Mouse (Mus musculus) kidney, embryonic 15.5 days (tissue): ENCODE data around the gene Krtap4-1. TPM values are rescaled to one million over a fixed set of nuclear protein-coding genes. Genes with fewer than 3 reads are reported as not detected.
"Not testable (repeated sequence)": the region's sequence is repeated elsewhere in the genome, so short reads cannot be mapped to it uniquely, and the experiment has no call there.

Experiments used
- ATAC-seq: fragments of 200-750 bp; cut with Nextera tagmentation; replicated peaks from 2 replicates; pipeline ENCODE4 v1.8.0; 2017; ENCODE audit warnings: moderate TSS enrichment; ENCODE audit not compliant: low FRiP score
- H3K27ac ChIP-seq: fragments of 300-500 bp; sonication (generic); 2 replicates; pipeline ENCODE4 v1.5.1; 2015; ENCODE audit warnings: mild to moderate bottlenecking, inconsistent platforms
- H3K27me3 ChIP-seq: fragments of 300-500 bp; sonication (generic); 2 replicates; pipeline ENCODE4 v1.6.1; 2015; ENCODE audit warnings: inconsistent platforms
- H3K36me3 ChIP-seq: fragments of 300-500 bp; sonication (generic); 2 replicates; pipeline ENCODE4 v1.6.1; 2015; ENCODE audit warnings: inconsistent platforms
- H3K4me1 ChIP-seq: fragments of 300-500 bp; sonication (generic); 2 replicates; pipeline ENCODE4 v1.6.1; 2015; ENCODE audit warnings: inconsistent platforms
- H3K4me2 ChIP-seq: fragments of 300-500 bp; sonication (generic); 2 replicates; pipeline ENCODE4 v1.6.1; 2015; ENCODE audit warnings: moderate library complexity, mild to moderate bottlenecking, inconsistent platforms
- H3K4me3 ChIP-seq: fragments of 300-500 bp; sonication (generic); replicated peaks from 2 replicates; pipeline ENCODE4 v1.5.1; 2015; ENCODE audit warnings: mild to moderate bottlenecking, inconsistent platforms
- H3K9ac ChIP-seq: fragments of 300-500 bp; sonication (generic); 2 replicates; pipeline ENCODE4 v1.6.1; 2015; ENCODE audit warnings: mild to moderate bottlenecking, inconsistent platforms
- H3K9me3 ChIP-seq: fragments of 300-500 bp; sonication (generic); replicated peaks from 2 replicates; pipeline ENCODE4 v1.6.1; 2016; ENCODE audit warnings: inconsistent platforms
- WGBS: fragments of 180-500 bp; shearing (Covaris S2); methylation state at CpG from one replicate; pipeline ENCODE4 v1.1.7; 2015; ENCODE audit warnings: mixed read lengths; 5-methylcytosine and 5-hydroxymethylcytosine counted together
- polyA plus RNA-seq: library from polyadenylated mRNA; unstranded; fragments of >200 nt; fragmentation: Nextera tagmentation; extraction: Ambion mirVana; gene quantifications from 2 replicates; pipeline ENCODE4 v1.2.1, GENCODE M21; 2015

Gene Krtap4-1
- polyA plus RNA-seq, 1 experiment from 2014 or later = not detected

GRCm38 (mm10) chr11:99634653-99635134 lies 6.7 kb upstream of the Krtap4-1 start, which contains the start of gene Krtap4-2:
TSS of gene Krtap4-2 (minus strand) at chr11:99635084.
- no peaks in the 10 kb centered on the region for H3K4me1 ChIP-seq
- H3K9ac ChIP-seq = no peak within 1 kb of the TSS
- H3K36me3 ChIP-seq = no peaks in the 10 kb centered on the region
- H3K4me2 ChIP-seq = no peak within 1 kb of the TSS
- no peaks in the 10 kb centered on the region for H3K9me3 ChIP-seq
- H3K27ac ChIP-seq = no peak within 1 kb of the TSS
- H3K27me3 ChIP-seq = no peaks in the 10 kb centered on the region
- H3K4me3 ChIP-seq = no peak within 1 kb of the TSS
- 34% methylated on average over 8 of the region's 8 CpGs for WGBS
- no peak for ATAC-seq

- no peaks in the 10 kb centered on the region for H3K27me3 ChIP-seq
- 61% methylated on average over 2 of the region's 2 CpGs for WGBS
These were observed 5.3 kb upstream of the Krtap4-1 start for GRCm38 (mm10) chr11:99633293-99633692.

GRCm38 (mm10) chr11:99630890-99631289 lies 2.9 kb upstream of the Krtap4-1 start:
- Histone ChIP-seq H3K9ac (no peak overlapping the region), H3K4me2 (no peak overlapping the region), H3K4me3 (no peak overlapping the region), H3K27me3 (no peaks in the 10 kb centered on the region), H3K36me3 (no peaks in the 10 kb centered on the region), H3K27ac (no peak overlapping the region), H3K4me1 (no peaks in the 10 kb centered on the region), H3K9me3 (no peaks in the 10 kb centered on the region)
- WGBS = 79% methylated on average over 3 of the region's 3 CpGs
- ATAC-seq = no peak

More at GRCm38 (mm10) chr11:99633293-99633692, 5.3 kb upstream of the Krtap4-1 start:
- Histone ChIP-seq H3K4me1 (no peaks in the 10 kb centered on the region), H3K9me3 (no peaks in the 10 kb centered on the region), H3K4me2 (no peak overlapping the region), H3K9ac (no peak overlapping the region), H3K27ac (no peak overlapping the region), H3K4me3 (no peak overlapping the region), H3K36me3 (no peaks in the 10 kb centered on the region)
- ATAC-seq = no peak

DNA sequence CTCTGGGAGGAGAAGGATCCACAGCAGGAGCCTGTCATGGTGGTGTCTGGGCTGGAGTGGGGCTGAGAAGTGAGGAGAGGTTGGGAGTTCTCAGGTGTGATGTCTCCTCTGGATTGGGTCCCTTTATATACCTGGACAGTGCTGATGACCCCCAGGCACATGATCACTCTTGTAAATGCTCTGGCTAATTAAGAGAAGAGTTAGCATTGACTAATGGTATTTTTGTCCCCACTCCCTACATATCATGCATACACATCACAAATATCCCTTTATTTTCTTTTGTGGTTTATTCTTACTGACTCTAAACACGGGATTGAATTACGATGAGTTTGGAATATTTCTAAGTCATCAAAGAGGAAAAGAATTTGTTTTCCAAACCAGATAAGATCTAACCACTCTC lies 7.7 kb downstream of the Krtap4-1 start, which contains the start of gene Gm11562:
Gene Gm11562 (minus strand): TSS at position 101 of the 400 bp plus-strand sequence.
- H3K9ac ChIP-seq = no peak within 1 kb of the TSS
- no peak within 1 kb of the TSS for H3K27ac ChIP-seq
- no peaks in the 10 kb centered on the region for H3K36me3 ChIP-seq
- H3K4me3 ChIP-seq = no peak within 1 kb of the TSS
- H3K4me2 ChIP-seq = no peak within 1 kb of the TSS
- H3K4me1 ChIP-seq = no peaks in the 10 kb centered on the region
- ATAC-seq = no peak
- H3K9me3 ChIP-seq = no peaks in the 10 kb centered on the region
- WGBS = 82% methylated on average over 2 of the region's 2 CpGs
- no peaks in the 10 kb centered on the region for H3K27me3 ChIP-seq

DNA sequence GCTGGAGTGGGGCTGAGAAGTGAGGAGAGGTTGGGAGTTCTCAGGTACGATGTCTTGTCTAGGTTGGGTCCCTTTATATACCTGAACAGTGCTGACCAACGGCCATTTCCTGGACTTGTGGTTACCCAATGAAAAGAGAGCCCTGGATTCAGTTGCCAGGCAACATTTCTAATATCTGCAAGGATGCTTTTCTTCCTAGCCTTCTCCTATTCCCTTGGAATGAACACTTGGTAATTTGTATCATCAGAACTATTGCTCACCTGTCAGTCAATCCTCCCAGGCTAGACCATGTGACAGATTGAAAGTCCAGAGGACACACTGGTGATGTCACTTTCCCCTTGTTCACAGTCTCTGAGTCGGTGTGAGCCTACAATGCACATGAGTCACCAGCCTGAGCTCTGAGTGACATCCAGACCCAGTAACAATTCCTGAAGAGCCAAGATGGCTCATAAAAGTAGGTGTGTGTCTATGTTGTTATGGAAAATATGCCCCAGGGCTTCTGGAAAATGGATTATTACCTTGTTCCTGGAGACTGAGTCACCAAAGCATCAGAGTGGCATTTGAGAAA lies 13.2 kb downstream of the Krtap4-1 start, which contains the start of gene Krtap2-4:
Gene Krtap2-4 (minus strand): TSS at position 51 of the 568 bp plus-strand sequence.
- Histone ChIP-seq H3K9ac (no peak within 1 kb of the TSS), H3K27me3 (no peaks in the 10 kb centered on the region), H3K9me3 (no peaks in the 10 kb centered on the region), H3K4me2 (no peak within 1 kb of the TSS), H3K36me3 (no peaks in the 10 kb centered on the region), H3K27ac (no peak within 1 kb of the TSS), H3K4me3 (no peak within 1 kb of the TSS), H3K4me1 (no peaks in the 10 kb centered on the region)
- WGBS = 76% methylated on average over 3 of the region's 3 CpGs
- no peak for ATAC-seq

- 67% methylated on average over 1 of the region's 2 CpGs for WGBS
- not testable (repeated sequence) for H3K4me3 ChIP-seq, H3K4me1 ChIP-seq, H3K9ac ChIP-seq, H3K9me3 ChIP-seq, H3K36me3 ChIP-seq, ATAC-seq, H3K27ac ChIP-seq, H3K4me2 ChIP-seq, H3K27me3 ChIP-seq
These were observed 17.9 kb downstream of the Krtap4-1 start, which contains the start of gene Gm11937 for GRCm38 (mm10) chr11:99610089-99610488. TSS of gene Gm11937 (minus strand) at chr11:99610189.

DNA sequence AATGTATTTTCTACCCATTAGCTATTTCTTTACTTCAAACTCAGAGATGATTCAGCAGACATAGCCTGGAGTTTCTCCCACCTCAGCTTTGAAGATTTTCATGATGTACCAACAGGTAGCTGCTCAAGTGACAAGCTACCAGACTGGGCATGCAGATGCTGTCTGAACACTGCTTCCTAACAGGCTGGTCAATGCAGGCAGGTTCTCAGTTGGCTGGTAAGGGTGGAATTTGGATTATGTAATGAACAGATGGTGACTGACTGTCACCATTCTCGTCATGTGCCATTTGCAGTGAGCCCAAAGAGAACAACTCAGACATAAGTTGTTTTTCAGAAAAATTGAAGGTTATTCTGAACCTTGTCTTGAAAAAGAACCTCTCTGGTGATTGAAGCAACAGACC lies 18.9 kb downstream of the Krtap4-1 start:
- no peak for ATAC-seq
- Histone ChIP-seq H3K27ac (no peak overlapping the region), H3K9me3 (no peaks in the 10 kb centered on the region), H3K9ac (no peak overlapping the region), H3K4me2 (no peak overlapping the region), H3K36me3 (no peaks in the 10 kb centered on the region), H3K4me3 (no peak overlapping the region), H3K4me1 (no peaks in the 10 kb centered on the region), H3K27me3 (0 out of 2 replicates have a peak, but pooled peaks cover 3% of the 10 kb centered on the region)
- 74% methylated on average over 1 of the region's 1 CpGs for WGBS

GRCm38 (mm10) chr11:99603208-99603607 lies 24.8 kb downstream of the Krtap4-1 start, which contains the start of gene Gm11938:
TSS of gene Gm11938 (minus strand) at chr11:99603308.
- H3K4me3 ChIP-seq, H3K9me3 ChIP-seq, H3K36me3 ChIP-seq, ATAC-seq, H3K9ac ChIP-seq, H3K4me2 ChIP-seq, H3K4me1 ChIP-seq, H3K27ac ChIP-seq, H3K27me3 ChIP-seq: not testable (repeated sequence)
- WGBS = 47% methylated on average over 1 of the region's 1 CpGs

DNA sequence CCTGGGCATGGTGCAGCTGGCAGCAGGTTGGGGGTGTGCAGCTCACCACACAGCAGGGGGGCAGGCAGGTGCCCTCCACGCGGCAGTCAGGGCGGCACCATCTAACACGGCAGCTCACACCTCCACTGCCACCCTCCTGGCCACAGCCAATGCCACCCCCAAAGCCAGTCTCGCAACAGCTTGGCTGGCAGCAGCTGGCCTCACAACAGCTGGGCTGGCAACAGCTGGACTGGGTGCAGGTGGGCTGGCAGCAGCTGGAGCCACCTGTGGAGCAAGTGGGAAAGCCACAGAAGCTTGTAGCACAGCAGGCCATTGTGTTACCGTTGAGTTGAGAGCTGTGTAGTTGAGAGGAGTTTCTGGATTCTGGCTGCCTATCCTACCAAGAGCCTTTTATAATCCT lies 30.3 kb downstream of the Krtap4-1 start, which contains the start of gene Krtap9-3:
Gene Krtap9-3 (minus strand): TSS at position 364 of the 400 bp plus-strand sequence.
- H3K4me3 ChIP-seq, H3K36me3 ChIP-seq: not testable (repeated sequence)
- 73% methylated on average over 6 of the region's 6 CpGs for WGBS

DNA sequence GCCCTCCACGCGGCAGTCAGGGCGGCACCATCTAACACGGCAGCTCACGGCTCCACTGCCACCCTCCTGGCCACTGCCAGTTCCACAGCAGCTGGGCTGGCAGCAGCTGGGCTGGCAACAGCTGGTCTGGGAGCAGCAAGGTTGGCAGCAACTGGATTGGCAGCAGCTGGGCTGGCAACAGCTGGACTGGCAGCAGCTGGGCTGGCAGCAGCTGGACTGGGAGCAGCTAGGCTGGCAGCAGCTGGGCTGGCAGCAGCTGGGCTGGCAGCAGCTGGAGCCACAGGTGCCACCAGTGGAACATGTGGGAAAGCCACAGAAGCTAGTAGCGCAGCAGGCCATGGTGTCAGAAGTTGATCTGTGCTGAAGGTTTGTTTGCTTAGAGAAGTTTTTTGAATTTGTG lies 37.1 kb downstream of the Krtap4-1 start, which contains the start of gene Krtap1-3:
Gene Krtap1-3 (minus strand): TSS at position 359 of the 400 bp plus-strand sequence.
- Histone ChIP-seq H3K9ac (no peak within 1 kb of the TSS), H3K4me3 (no peak within 1 kb of the TSS), H3K36me3 (no peaks in the 10 kb centered on the region), H3K4me2 (no peak within 1 kb of the TSS), H3K9me3 (no peaks in the 10 kb centered on the region), H3K27me3 (no peaks in the 10 kb centered on the region), H3K27ac (no peak within 1 kb of the TSS), H3K4me1 (no peaks in the 10 kb centered on the region)
- 78% methylated on average over 6 of the region's 6 CpGs for WGBS
- ATAC-seq = no peak

More for the DNA sequence above, 30.3 kb downstream of the Krtap4-1 start, which contains the start of gene Krtap9-3:
- H3K27ac ChIP-seq, ATAC-seq, H3K4me1 ChIP-seq, H3K9me3 ChIP-seq, H3K27me3 ChIP-seq, H3K4me2 ChIP-seq, H3K9ac ChIP-seq: not testable (repeated sequence)

- ATAC-seq = no peak
- H3K27me3 ChIP-seq = no peaks in the 10 kb centered on the region
- no peaks in the 10 kb centered on the region for H3K9me3 ChIP-seq
- 89% methylated on average over 7 of the region's 7 CpGs for WGBS
- no peak overlapping the region for H3K4me3 ChIP-seq
- no peak overlapping the region for H3K4me2 ChIP-seq
- no peaks in the 10 kb centered on the region for H3K4me1 ChIP-seq
- no peak overlapping the region for H3K9ac ChIP-seq
- H3K36me3 ChIP-seq = no peaks in the 10 kb centered on the region
- no peak overlapping the region for H3K27ac ChIP-seq
These were observed 42.9 kb downstream of the Krtap4-1 start for GRCm38 (mm10) chr11:99585096-99585495.

- H3K27ac ChIP-seq = no peak within 1 kb of the TSS
- H3K36me3 ChIP-seq = no peaks in the 10 kb centered on the region
- no peaks in the 10 kb centered on the region for H3K4me1 ChIP-seq
- no peak within 1 kb of the TSS for H3K9ac ChIP-seq
- 81% methylated on average over 5 of the region's 5 CpGs for WGBS
- no peak for ATAC-seq
- H3K9me3 ChIP-seq = no peaks in the 10 kb centered on the region
- no peak within 1 kb of the TSS for H3K4me2 ChIP-seq
- H3K27me3 ChIP-seq = no peaks in the 10 kb centered on the region
- no peak within 1 kb of the TSS for H3K4me3 ChIP-seq
These were observed 44.8 kb downstream of the Krtap4-1 start, which contains the start of gene Krtap1-4 for GRCm38 (mm10) chr11:99583245-99583704. TSS of gene Krtap1-4 (minus strand) at chr11:99583654.
